Mouse (Mus musculus): ENCODE measurements around the gene Hist1h4m.

- TF ChIP-seq CTCF (IDR thresholded peaks at IDR 0.05; ENCODE audit: extremely low read depth, insufficient read depth, insufficient read length, insufficient replicate concordance): no peak
- no peak for TF ChIP-seq POLR2A (IDR thresholded peaks at IDR 0.05; ENCODE audit: low read depth, low read length)
Measured at GRCm38 (mm10) chr13:21783734-21784161, 27.8 kb upstream of the Hist1h4m start.

Data from spleen, adult 2 months (tissue).